Mouse (Mus musculus): ENCODE data around the gene Olfr651.
A peak's percentile ranks its signal among the peaks of the same experiment; 100 is the strongest.
"Not testable (repeated sequence)": the region's sequence is repeated elsewhere in the genome, so short reads cannot be mapped to it uniquely, and the experiment has no call there.

Gene Olfr651

DNA sequence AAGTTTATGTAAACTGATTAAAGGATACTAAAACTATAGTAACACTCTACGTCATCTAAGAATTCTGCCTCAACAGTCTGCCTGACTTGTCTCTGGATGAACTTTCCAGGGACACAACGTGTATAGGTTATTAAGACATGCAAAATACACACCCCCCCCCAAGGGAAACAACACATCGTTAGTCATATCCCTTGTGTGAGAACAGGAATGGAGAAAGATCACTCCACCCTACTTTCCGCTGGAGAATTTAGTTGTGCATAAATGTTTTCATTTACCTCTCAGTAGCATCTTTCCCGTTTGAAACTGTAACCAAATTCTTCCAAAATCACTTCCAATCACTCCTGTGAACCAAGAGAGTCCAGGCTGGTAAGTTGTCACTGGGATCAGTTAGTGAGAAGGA lies at the start of gene Olfr651:
Olfr651 (plus strand) TSS at position 301 of the 400 bp plus-strand sequence.
- DNase-seq (ENCODE audit: extremely low spot score): no peak

DNA sequence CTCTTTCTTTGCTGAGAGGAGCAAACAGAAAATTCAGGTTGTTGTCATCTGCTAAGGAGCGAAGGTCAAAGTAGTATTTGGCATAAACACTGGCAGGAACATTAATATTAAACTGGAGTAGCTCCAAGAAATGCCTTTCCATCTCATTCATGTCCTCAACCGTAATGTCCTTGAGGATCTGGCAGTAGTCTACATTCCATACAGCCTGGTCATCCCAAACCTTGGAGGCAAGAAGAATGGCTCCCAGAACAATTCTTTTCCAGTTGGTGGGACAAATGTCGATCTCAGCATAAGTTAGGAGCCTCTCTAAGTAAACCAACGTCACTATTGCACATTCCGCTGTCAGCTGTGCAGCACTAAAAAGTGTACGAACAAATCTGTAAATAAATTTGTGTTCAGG lies 48.7 kb upstream of the Olfr651 start:
- DNase-seq (ENCODE audit: extremely low spot score): not testable (repeated sequence)

- DNase-seq (ENCODE audit: extremely low spot score): peak; percentile 64
Measured at GRCm38 (mm10) chr7:104501589-104502371, 48.2 kb upstream of the Olfr651 start.

- not testable (repeated sequence) for DNase-seq (ENCODE audit: extremely low spot score)
Measured at GRCm38 (mm10) chr7:104507421-104508065, 42.4 kb upstream of the Olfr651 start, which contains the start of gene Trim30d. Trim30d (minus strand) TSS chr7:104507849.

DNA sequence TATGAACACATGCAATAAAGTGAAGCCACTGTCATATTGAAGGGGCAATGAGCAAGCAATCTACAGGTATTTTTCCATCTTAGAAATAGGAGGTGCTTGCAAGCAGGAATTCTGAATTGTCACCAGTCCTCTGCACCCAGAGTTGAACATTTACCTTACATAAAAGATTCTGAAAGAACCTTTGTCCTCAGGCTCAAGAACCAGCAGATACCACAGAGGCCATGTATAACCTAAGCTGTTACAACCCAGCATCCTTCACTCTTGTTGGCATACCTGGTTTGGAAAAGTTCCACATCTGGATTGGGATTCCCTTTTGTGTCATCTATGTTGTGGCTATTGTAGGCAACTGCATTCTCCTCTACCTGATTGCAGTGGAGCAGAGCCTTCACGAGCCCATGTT lies 2.8 kb downstream of the Olfr651 start:
- DNase-seq (ENCODE audit: extremely low spot score): no peak

DNA sequence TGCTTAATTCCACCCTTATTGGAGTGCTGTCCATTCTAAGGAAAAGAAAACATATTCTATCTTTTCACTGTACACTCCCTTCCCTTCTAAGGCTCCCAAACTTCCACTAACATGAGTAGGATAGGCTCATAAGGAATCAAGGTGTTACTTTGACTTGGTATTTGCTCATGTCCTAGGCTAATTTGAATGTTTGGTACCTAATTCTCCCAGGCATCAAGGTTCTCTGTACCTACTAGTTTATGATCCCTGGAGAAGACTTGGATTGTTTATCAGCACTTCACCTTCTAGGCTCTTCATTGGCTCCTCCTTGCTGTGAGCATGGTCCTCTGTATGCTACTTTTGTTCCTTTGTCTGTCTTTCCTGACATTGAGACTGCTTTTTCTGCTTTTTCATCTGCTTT lies 10.7 kb downstream of the Olfr651 start, which contains the start of gene Olfr652:
Olfr652 (plus strand) TSS at position 301 of the 400 bp plus-strand sequence.
- DNase-seq (ENCODE audit: extremely low spot score): no peak

DNA sequence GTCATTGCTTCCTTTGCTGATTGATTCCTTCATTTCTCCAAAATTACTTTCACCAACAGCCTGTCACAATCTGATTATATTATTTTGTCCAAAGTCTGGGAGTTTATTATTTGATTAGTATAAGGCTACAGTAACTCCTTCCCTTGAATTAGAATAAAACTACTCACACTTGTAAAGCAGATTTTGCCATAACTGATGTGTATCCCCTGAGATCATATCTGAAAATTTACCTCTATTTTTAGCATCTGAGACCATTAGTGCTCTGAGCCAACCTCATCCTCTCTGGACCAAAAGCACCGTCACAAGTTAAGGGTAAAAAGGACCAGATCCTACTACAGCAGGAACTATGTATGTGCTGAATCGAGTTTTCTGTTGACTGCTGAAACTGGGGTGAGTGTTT lies 27.1 kb downstream of the Olfr651 start, which contains the start of gene Olfr653:
Olfr653 (plus strand) TSS at position 301 of the 400 bp plus-strand sequence.
- DNase-seq (ENCODE audit: extremely low spot score): no peak

DNA sequence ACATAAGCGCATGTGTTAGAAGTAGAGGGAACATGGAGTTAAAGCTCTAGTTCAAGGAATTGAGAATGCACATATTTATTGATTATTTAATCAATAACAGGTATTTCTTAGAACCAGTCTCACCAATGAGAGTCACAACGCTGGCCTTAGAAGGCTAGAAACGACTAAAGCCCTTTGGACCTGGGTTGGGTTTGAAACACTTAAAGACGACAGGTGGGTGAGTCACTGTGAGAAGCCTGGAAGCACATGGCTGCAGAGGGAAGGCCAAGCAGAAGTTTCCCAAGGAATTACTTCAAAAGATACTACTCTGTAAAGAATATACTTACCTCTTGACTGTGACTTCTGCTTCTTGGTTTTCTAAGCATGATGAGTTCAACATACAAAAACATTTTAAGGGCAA lies 30.9 kb downstream of the Olfr651 start:
- DNase-seq (ENCODE audit: extremely low spot score): no peak

DNA sequence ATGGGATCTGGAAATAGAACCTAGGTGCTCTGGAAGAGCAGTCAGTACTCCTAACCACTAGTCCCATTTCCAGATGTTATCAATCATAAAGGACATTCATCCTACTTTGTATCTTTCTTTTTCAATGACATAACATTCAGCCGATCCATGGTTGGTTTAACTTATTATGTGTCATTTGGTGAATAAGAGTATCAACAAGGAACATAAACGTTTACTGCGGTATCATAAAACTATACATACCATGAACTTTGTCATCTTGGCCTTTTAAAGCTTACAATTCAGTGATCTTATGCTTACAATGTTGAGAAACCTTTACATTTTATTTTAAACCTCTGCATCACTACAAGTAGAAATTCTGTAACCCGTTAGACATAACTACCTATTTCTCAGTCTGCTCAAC lies 31.5 kb downstream of the Olfr651 start:
- no peak for DNase-seq (ENCODE audit: extremely low spot score)

- no peak for DNase-seq (ENCODE audit: extremely low spot score)
Measured at GRCm38 (mm10) chr7:104586725-104587124, 36.8 kb downstream of the Olfr651 start, which contains the start of gene Olfr654. Olfr654 (plus strand) TSS chr7:104587025.

GRCm38 (mm10) chr7:104588274-104588673 lies 38.3 kb downstream of the Olfr651 start:
- DNase-seq (ENCODE audit: extremely low spot score): no peak

DNA sequence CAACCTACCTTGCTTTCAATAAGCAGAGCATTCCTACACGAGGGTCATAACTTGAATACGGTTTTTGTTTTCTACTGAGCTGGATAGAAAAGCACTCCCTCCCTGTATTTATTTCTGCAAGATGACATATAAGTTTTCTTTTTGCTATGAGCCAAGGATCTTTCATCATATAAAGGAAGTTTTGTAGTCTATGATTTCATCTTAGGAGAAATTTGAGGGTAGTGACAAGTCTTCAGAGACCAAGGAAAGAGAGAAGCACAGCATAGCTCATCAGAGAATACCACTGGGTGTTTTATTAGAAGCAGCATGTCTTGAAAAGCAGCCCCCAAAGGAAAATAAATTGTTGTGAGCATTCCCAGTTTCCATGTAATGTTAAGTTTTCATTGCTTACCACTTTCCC lies 51.7 kb downstream of the Olfr651 start, which contains the start of gene Olfr655:
Olfr655 (minus strand) TSS at position 101 of the 400 bp plus-strand sequence.
- DNase-seq (ENCODE audit: extremely low spot score): no peak

DNA sequence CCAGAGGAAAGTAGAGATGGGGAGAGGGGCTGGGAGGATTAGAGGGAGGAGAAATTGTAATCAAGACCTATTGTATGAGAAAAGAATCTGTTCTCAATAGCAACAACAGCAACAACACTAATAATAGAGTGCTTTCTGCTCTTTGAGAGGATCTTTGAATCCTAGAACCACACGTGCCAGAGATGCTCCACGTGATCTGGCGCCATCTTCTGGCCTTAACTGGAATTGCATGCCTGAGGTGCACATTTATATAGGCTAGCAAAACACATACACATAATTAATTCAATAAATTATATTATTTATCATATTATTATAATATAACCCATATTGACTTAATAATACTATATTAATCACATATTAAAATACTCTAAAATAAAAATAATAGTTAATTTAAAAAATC lies 53.2 kb downstream of the Olfr651 start:
- peak; percentile 50 for DNase-seq (ENCODE audit: extremely low spot score)

Measured in embryo, embryonic 9.5 days (tissue).